ENCODE assay signal across 8 mouse cellular contexts in the genomic region with DNA sequence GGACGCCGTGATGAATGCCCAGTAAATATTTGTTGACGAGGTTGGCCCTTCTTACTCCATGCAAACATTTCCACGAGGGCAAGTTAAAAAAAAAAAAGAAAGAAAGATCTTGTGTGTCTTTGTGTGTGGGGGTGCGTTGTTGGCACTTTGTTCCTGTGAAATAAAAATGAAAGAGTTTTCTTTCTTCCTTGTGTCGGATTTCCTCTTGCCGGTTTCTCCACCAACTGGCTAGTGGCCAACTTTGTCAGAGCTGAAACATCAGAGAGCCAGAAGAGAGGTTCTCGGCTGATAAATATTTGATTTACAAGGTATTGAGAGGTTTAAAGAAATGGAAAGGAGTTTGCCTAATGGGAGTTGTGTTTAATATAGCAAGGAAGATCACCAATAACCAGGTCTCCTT.
A peak's percentile ranks its signal among the peaks of the same experiment; 100 is the strongest.
DNase-seq lines count a peak whose midpoint lies in the region; ATAC-seq lines count a peak whose summit lies in the region.

No protein-coding gene starts in this region.

- no peak overlapping the region for H3K9ac ChIP-seq in kidney, embryonic 15.5 days

- peak; percentile 17 to 77 for DNase-seq in adrenal gland, adult (ENCODE audit: inconsistent age in 2 of 2, low spot score in 1 of 2)
- DNase-seq in adrenal gland, postnatal 4 days (ENCODE audit: low spot score in 2 of 2), result no peak
- DNase-seq in kidney, adult 8-10 months, result no peak
- peak; percentile 24 to 58 for DNase-seq in layer of hippocampus, adult 18-20 months (ENCODE audit: low spot score in 2 of 2)
- peak; percentile 41 to 49 for DNase-seq in lung, postnatal 4 days

- H3K9me3 ChIP-seq in kidney, embryonic 15.5 days (replicated peaks), result no peaks in the 10 kb centered on the region

- ATAC-seq in kidney, embryonic 15.5 days (replicated peaks; ENCODE audit: low FRiP score), result no peak
- ATAC-seq in granulocyte monocyte progenitor cell, adult 5-6 weeks (replicated peaks; ENCODE audit: poor library complexity, severe bottlenecking), result no peak
- no peak for ATAC-seq in monocyte, adult 5-6 weeks (replicated peaks; ENCODE audit: insufficient number of reproducible peaks, low FRiP score, low TSS enrichment, poor library complexity, severe bottlenecking)

- H3K27me3 ChIP-seq in kidney, embryonic 15.5 days, result no peaks in the 10 kb centered on the region

- H3K27ac ChIP-seq in kidney, embryonic 15.5 days, result no peak overlapping the region; the same call in 1 of the 2 replicates

- H3K4me1 ChIP-seq in kidney, embryonic 15.5 days, result peaks cover 14% of the 10 kb centered on the region; the same call in 1 of the 2 replicates

- H3K4me2 ChIP-seq in kidney, embryonic 15.5 days, result peak overlapping the region; percentile 29; the same call in 1 of the 2 replicates

- H3K36me3 ChIP-seq in kidney, embryonic 15.5 days, result no peaks in the 10 kb centered on the region

- WGBS in kidney, embryonic 15.5 days, result 33% methylated on average over 8 of the region's 8 CpGs

- no peak overlapping the region for H3K4me3 ChIP-seq in kidney, embryonic 15.5 days (replicated peaks)

Comparison
In these comparisons a context has a peak if more than half of its experiments do, and no peak if none do; other contexts are left out.
1. DNase-seq: peak in adrenal gland, adult (2 of 2), layer of hippocampus, adult 18-20 months (2 of 2) and lung, postnatal 4 days (2 of 2); none in adrenal gland, postnatal 4 days (0 of 2) and kidney, adult 8-10 months (0 of 2).